Mouse (Mus musculus): ENCODE data around the gene Fgfr2. TPM values are rescaled to one million over a fixed set of nuclear protein-coding genes. Genes with fewer than 3 reads are reported as not detected.

The Fgfr2 gene
- polyA plus RNA-seq, 1 experiment: 1.7 TPM

DNA sequence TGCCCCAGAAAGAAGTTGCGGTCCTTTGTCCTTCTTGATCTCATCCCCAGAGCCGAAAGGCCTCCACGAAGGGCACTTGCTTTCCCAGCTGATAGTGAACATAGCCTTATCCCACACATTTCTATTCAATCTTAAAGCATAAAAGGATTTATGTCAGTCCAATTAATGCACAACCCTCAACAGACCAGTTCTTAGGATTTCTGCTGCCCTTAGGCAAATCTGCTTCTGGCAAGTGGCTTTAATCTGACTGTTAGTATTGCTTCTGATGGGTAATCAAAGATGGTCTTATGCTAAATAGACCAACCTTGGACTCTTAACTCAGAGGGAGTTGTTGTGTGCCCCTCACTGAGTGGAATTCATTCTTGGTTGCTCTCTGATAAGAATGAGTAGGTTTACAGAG, 2505.6 kb downstream of the Fgfr2 start:
- Histone ChIP-seq H3K79me2 (ENCODE audit: control insufficient read depth, insufficient read depth) (no peaks in the 10 kb centered on the region), H3ac (ENCODE audit: control insufficient read depth, insufficient read length, low read depth) (no peak overlapping the region), H3K79me3 (ENCODE audit: low read depth) (no peaks in the 10 kb centered on the region), H3K4me3 (ENCODE audit: insufficient read depth, poor library complexity, severe bottlenecking) (no peak overlapping the region), H3K36me3 (ENCODE audit: control insufficient read depth, insufficient read depth) (no peaks in the 10 kb centered on the region), H3K27me3 (ENCODE audit: control insufficient read depth, insufficient read depth, insufficient read length) (no peaks in the 10 kb centered on the region)
- TF ChIP-seq CEBPB (IDR thresholded peaks at IDR 0.05; ENCODE audit: low read depth) (no peak), MAX (IDR thresholded peaks at IDR 0.05) (no peak), MYOD1 (IDR thresholded peaks at IDR 0.05; ENCODE audit: control insufficient read depth, insufficient read length, low read depth) (no peak), MYOG (IDR thresholded peaks at IDR 0.05; ENCODE audit: control insufficient read depth, extremely low read depth, insufficient read length) (no peak), FOSL1 (IDR thresholded peaks at IDR 0.05; ENCODE audit: insufficient read depth, low read length, poor library complexity, severe bottlenecking) (no peak), CTCF (IDR thresholded peaks at IDR 0.05; ENCODE audit: control insufficient read depth, insufficient read depth, insufficient read length) (no peak), USF1 (IDR thresholded peaks at IDR 0.05; ENCODE audit: low read depth) (no peak)

DNA sequence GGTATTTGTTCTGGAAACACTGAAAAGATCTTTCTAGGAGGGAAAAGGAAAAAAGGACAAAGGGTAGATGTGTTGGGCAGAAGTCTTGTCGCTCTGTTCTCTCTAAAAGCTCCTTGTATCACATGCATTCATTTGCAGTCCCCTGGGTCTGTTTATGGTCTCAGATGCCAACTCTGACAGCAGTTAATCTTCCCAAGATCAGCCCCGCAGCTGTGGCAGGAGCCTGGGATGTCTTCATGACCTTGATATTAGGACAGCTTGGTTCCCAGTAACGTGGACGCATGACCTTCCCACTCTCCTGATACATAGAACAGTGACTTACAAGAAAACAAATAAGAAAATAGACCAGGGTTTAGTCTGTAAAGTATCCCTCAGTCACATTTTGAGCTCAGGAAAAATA, 2509.2 kb downstream of the Fgfr2 start:
- no peaks in the 10 kb centered on the region for H3K79me3 ChIP-seq (ENCODE audit: low read depth)
- no peaks in the 10 kb centered on the region for H3K36me3 ChIP-seq (ENCODE audit: control insufficient read depth, insufficient read depth)
- H3K4me3 ChIP-seq (ENCODE audit: insufficient read depth, poor library complexity, severe bottlenecking): no peak overlapping the region
- no peaks in the 10 kb centered on the region for H3K79me2 ChIP-seq (ENCODE audit: control insufficient read depth, insufficient read depth)
- no peak overlapping the region for H3ac ChIP-seq (ENCODE audit: control insufficient read depth, insufficient read length, low read depth)
- no peaks in the 10 kb centered on the region for H3K27me3 ChIP-seq (ENCODE audit: control insufficient read depth, insufficient read depth, insufficient read length)
- no peak for TF ChIP-seq CTCF (IDR thresholded peaks at IDR 0.05; ENCODE audit: control insufficient read depth, insufficient read depth, insufficient read length)
- TF ChIP-seq USF1 (IDR thresholded peaks at IDR 0.05; ENCODE audit: low read depth): no peak
- no peak for TF ChIP-seq MAX (IDR thresholded peaks at IDR 0.05)
- TF ChIP-seq MYOG (IDR thresholded peaks at IDR 0.05; ENCODE audit: control insufficient read depth, extremely low read depth, insufficient read length): no peak
- TF ChIP-seq CEBPB (IDR thresholded peaks at IDR 0.05; ENCODE audit: low read depth): no peak
- no peak for TF ChIP-seq MYOD1 (IDR thresholded peaks at IDR 0.05; ENCODE audit: control insufficient read depth, insufficient read length, low read depth)
- TF ChIP-seq FOSL1 (IDR thresholded peaks at IDR 0.05; ENCODE audit: insufficient read depth, low read length, poor library complexity, severe bottlenecking): no peak

DNA sequence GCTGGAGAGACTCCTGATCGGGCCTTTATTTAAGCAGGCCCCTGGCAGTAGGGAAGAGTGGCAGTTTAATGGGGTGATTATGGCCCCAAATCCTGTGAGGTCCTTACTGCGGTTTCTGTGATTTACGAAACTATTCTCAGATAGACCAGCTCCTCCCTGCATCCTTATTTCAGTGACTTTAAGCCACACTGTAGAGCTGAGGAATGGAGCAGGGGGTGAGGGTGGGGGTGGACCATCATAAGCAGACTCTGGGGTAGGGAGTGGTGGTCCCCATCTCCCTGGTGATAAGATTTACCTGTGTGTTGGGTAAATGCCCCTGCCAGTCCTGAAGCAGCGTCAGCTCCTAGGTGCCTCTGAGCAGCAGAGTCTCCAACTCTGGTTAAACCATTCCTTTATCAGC, 2516.2 kb downstream of the Fgfr2 start:
- Histone ChIP-seq H3K36me3 (ENCODE audit: control insufficient read depth, insufficient read depth) (no peaks in the 10 kb centered on the region), H3K79me2 (ENCODE audit: control insufficient read depth, insufficient read depth) (no peaks in the 10 kb centered on the region), H3K27me3 (ENCODE audit: control insufficient read depth, insufficient read depth, insufficient read length) (no peaks in the 10 kb centered on the region), H3K79me3 (ENCODE audit: low read depth) (no peaks in the 10 kb centered on the region), H3ac (ENCODE audit: control insufficient read depth, insufficient read length, low read depth) (no peak overlapping the region), H3K4me3 (ENCODE audit: insufficient read depth, poor library complexity, severe bottlenecking) (no peak overlapping the region)
- TF ChIP-seq MYOD1 (IDR thresholded peaks at IDR 0.05; ENCODE audit: control insufficient read depth, insufficient read length, low read depth) (no peak), FOSL1 (IDR thresholded peaks at IDR 0.05; ENCODE audit: insufficient read depth, low read length, poor library complexity, severe bottlenecking) (no peak), CTCF (IDR thresholded peaks at IDR 0.05; ENCODE audit: control insufficient read depth, insufficient read depth, insufficient read length) (no peak), MAX (IDR thresholded peaks at IDR 0.05) (no peak), MYOG (IDR thresholded peaks at IDR 0.05; ENCODE audit: control insufficient read depth, extremely low read depth, insufficient read length) (no peak), CEBPB (IDR thresholded peaks at IDR 0.05; ENCODE audit: low read depth) (no peak), USF1 (IDR thresholded peaks at IDR 0.05; ENCODE audit: low read depth) (no peak)

- Histone ChIP-seq H3K36me3 (ENCODE audit: control insufficient read depth, insufficient read depth) (no peaks in the 10 kb centered on the region), H3K79me2 (ENCODE audit: control insufficient read depth, insufficient read depth) (no peaks in the 10 kb centered on the region), H3K79me3 (ENCODE audit: low read depth) (no peaks in the 10 kb centered on the region), H3K27me3 (ENCODE audit: control insufficient read depth, insufficient read depth, insufficient read length) (no peaks in the 10 kb centered on the region), H3K4me3 (ENCODE audit: insufficient read depth, poor library complexity, severe bottlenecking) (no peak overlapping the region), H3ac (ENCODE audit: control insufficient read depth, insufficient read length, low read depth) (no peak overlapping the region)
- no peak for TF ChIP-seq USF1 (IDR thresholded peaks at IDR 0.05; ENCODE audit: low read depth)
- no peak for TF ChIP-seq MYOD1 (IDR thresholded peaks at IDR 0.05; ENCODE audit: control insufficient read depth, insufficient read length, low read depth)
- no peak for TF ChIP-seq CEBPB (IDR thresholded peaks at IDR 0.05; ENCODE audit: low read depth)
- no peak for TF ChIP-seq MAX (IDR thresholded peaks at IDR 0.05)
- no peak for TF ChIP-seq FOSL1 (IDR thresholded peaks at IDR 0.05; ENCODE audit: insufficient read depth, low read length, poor library complexity, severe bottlenecking)
- peak; percentile 49 for TF ChIP-seq CTCF (IDR thresholded peaks at IDR 0.05; ENCODE audit: control insufficient read depth, insufficient read depth, insufficient read length)
- no peak for TF ChIP-seq MYOG (IDR thresholded peaks at IDR 0.05; ENCODE audit: control insufficient read depth, extremely low read depth, insufficient read length)
Measured at GRCm38 (mm10) chr7:130605111-130605510, 2518.0 kb downstream of the Fgfr2 start.

- H3ac ChIP-seq (ENCODE audit: control insufficient read depth, insufficient read length, low read depth): no peak overlapping the region
- H3K36me3 ChIP-seq (ENCODE audit: control insufficient read depth, insufficient read depth): no peaks in the 10 kb centered on the region
- H3K79me3 ChIP-seq (ENCODE audit: low read depth): no peaks in the 10 kb centered on the region
- no peaks in the 10 kb centered on the region for H3K79me2 ChIP-seq (ENCODE audit: control insufficient read depth, insufficient read depth)
- H3K27me3 ChIP-seq (ENCODE audit: control insufficient read depth, insufficient read depth, insufficient read length): no peaks in the 10 kb centered on the region
- no peak overlapping the region for H3K4me3 ChIP-seq (ENCODE audit: insufficient read depth, poor library complexity, severe bottlenecking)
- TF ChIP-seq MYOG (IDR thresholded peaks at IDR 0.05; ENCODE audit: control insufficient read depth, extremely low read depth, insufficient read length) (no peak), MAX (IDR thresholded peaks at IDR 0.05) (no peak), CEBPB (IDR thresholded peaks at IDR 0.05; ENCODE audit: low read depth) (no peak), MYOD1 (IDR thresholded peaks at IDR 0.05; ENCODE audit: control insufficient read depth, insufficient read length, low read depth) (no peak), FOSL1 (IDR thresholded peaks at IDR 0.05; ENCODE audit: insufficient read depth, low read length, poor library complexity, severe bottlenecking) (no peak), USF1 (IDR thresholded peaks at IDR 0.05; ENCODE audit: low read depth) (no peak), CTCF (IDR thresholded peaks at IDR 0.05; ENCODE audit: control insufficient read depth, insufficient read depth, insufficient read length) (no peak)
Measured at GRCm38 (mm10) chr7:130604390-130604789, 2518.8 kb downstream of the Fgfr2 start.

DNA sequence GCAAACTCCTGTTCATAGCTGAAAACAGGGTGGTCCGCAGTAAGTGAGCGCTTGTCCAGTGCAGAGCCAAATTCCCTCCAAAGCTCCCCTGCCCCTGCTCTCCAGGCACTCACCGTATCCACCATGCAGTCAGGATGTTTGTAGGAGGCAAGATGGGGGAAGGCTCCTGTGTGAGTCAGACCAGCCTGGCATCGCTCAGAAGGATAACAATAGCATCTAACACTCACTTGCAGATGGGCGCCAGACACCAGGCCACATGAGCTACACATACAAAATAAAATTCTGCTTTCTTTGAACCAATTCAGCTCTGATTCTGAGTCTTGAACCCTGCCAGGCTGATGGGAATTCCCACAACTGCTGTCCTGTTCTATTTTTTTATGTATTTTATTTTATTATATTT, 2519.6 kb downstream of the Fgfr2 start:
- no peak overlapping the region for H3ac ChIP-seq (ENCODE audit: control insufficient read depth, insufficient read length, low read depth)
- H3K79me2 ChIP-seq (ENCODE audit: control insufficient read depth, insufficient read depth): no peaks in the 10 kb centered on the region
- H3K27me3 ChIP-seq (ENCODE audit: control insufficient read depth, insufficient read depth, insufficient read length): no peaks in the 10 kb centered on the region
- no peak overlapping the region for H3K4me3 ChIP-seq (ENCODE audit: insufficient read depth, poor library complexity, severe bottlenecking)
- TF ChIP-seq MAX (IDR thresholded peaks at IDR 0.05): no peak
- no peak for TF ChIP-seq MYOD1 (IDR thresholded peaks at IDR 0.05; ENCODE audit: control insufficient read depth, insufficient read length, low read depth)
- TF ChIP-seq MYOG (IDR thresholded peaks at IDR 0.05; ENCODE audit: control insufficient read depth, extremely low read depth, insufficient read length): no peak
- no peak for TF ChIP-seq FOSL1 (IDR thresholded peaks at IDR 0.05; ENCODE audit: insufficient read depth, low read length, poor library complexity, severe bottlenecking)
- TF ChIP-seq CTCF (IDR thresholded peaks at IDR 0.05; ENCODE audit: control insufficient read depth, insufficient read depth, insufficient read length): no peak
- H3K36me3 ChIP-seq (ENCODE audit: control insufficient read depth, insufficient read depth): no peaks in the 10 kb centered on the region
- no peaks in the 10 kb centered on the region for H3K79me3 ChIP-seq (ENCODE audit: low read depth)
